Mouse (Mus musculus): ENCODE data around the gene 4930432M17Rik.

4930432M17Rik gene

DNA sequence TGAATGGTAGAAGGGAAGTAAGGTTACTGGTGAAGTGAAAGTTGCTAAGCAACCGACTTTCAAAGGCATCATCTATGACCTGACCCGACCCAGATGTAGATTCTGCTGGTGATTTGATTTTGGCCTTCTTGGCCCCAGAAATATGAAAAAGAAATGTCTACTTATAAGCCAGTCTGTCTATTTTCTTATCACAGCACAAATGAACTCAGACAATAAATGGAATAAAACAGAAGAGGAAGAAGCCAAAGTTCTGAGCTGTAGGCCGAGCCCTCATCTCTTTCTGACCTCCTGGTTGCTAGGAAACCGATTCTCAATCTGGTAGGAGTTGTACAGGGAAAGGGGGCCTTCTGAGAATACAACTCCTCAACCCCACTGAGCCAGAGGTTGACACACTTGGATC, at the start of gene 4930432M17Rik:
Gene 4930432M17Rik (plus strand): TSS at position 301 of the 400 bp plus-strand sequence.
- DNase-seq (ENCODE audit: inconsistent age in 2 of 2, low spot score in 1 of 2) = no peak

DNA sequence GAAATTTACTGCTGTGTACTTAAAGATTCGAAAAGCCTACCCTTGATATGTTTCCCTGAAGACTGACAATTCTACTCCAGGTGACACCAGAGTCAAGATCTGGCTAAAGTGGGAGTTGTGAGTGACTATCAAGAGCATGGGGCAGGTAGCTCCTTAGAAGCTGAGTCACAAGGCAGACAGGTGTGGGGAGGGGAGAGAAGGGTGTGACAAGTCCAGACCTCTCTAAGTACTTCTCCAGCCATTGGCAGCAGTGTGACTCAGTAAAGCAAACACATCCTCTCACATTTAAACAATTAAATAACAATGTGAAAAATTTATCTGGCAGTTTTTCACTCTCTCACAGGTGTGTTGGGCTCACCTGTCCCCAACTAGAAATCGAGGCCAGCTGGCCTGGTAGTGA, 44.9 kb upstream of the 4930432M17Rik start:
- DNase-seq (ENCODE audit: inconsistent age in 2 of 2, low spot score in 1 of 2) = no peak

DNA sequence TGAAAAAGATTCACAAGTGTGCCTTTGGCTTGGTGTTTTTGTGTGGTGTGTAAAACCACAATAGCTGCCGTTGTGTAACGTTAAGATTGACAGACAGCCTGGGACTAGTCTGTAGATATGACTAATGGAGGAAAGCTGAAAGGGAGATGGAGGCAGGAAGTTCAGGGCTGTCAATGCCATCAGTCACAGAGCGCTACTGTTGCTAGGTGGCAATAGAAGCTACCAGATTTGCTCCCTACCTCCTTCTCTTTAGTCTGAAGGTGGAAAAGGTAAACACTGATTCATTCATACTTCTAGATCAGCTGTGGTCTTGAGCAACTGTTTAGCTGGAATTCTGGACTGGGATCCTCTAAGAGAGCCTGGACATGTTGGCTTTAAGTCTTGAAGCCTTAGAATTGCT, 44.3 kb upstream of the 4930432M17Rik start:
- no peak for DNase-seq (ENCODE audit: inconsistent age in 2 of 2, low spot score in 1 of 2)

DNA sequence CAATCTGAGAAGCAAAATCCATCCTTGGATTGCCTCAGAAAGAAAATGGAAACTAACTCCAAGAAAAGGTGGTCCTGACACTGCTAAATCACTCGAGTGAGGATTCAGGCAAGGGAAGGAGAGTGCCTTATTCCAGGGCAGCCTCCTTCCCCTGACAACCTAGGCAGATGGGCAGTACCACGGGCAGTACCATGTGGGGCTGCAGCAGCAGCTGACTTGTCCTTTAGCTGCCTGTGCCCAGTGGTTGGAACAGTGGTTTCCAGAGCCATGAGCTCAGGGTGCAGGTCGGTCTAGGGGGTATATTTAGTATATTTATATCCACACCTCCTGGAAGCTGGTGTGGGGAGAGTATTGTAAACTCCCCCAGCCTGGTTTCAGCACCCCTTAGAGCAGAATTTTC, 42.3 kb upstream of the 4930432M17Rik start:
- no peak for DNase-seq (ENCODE audit: inconsistent age in 2 of 2, low spot score in 1 of 2)

DNA sequence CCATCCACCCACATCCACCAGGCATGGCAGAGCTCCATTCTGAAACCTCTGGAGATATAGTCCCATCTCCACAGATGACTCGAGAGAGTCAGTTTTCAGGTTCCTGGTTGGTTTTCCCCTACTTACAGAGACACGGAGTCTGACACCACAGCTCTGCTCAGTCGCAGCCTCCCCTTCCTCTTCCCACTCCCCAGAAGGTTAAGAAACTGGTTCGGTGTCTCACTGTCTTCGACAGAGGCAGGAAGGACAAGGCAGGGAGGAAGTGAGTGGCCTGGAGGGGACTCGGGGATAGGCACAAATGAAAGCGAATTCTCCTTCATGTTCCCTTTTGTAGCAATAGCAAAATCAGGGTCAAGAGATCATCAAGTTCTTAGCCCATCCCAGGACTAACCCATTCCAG, 39.9 kb upstream of the 4930432M17Rik start:
- DNase-seq (ENCODE audit: inconsistent age in 2 of 2, low spot score in 1 of 2) = no peak

DNA sequence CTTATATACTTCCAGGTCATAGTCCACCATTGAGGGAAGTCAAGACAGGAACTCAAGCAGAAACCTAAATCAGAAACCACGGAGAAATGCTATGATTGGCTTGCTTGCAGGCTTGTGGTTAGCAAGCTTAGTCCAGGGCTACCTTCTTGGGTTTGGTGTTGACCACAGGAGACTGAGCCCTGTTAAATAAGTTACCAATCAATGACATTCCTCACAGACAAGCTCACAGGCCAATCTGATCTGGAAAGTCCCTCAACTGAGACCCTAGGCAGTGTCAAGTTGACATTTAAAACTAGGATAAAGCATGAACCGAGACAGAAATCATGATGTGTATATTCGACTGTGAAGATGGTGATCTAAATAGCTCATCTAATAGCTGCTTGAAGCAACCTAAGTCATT, 35.6 kb upstream of the 4930432M17Rik start:
- no peak for DNase-seq (ENCODE audit: inconsistent age in 2 of 2, low spot score in 1 of 2)

DNA sequence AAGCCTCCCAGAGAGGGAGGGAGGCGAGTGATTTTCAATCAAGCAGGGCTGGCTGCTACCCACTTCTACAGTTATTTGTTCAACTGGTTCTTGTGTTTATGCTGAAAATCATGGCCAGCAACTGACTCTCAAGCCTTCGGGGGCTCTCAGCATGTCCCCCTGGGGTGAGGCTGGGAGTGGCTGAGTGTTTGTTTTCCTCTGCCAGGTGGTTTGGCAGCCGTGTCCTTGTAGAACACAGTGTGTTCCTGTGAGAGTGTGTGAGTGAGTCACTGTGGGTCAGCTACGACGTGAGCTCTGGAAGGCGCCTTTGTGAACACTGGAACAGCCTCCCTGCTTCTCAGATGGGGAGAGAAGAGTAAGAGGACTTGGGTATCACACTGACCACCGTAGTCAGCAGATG, 35.1 kb upstream of the 4930432M17Rik start:
- peak; percentile 73 to 84 for DNase-seq (ENCODE audit: inconsistent age in 2 of 2, low spot score in 1 of 2)

DNA sequence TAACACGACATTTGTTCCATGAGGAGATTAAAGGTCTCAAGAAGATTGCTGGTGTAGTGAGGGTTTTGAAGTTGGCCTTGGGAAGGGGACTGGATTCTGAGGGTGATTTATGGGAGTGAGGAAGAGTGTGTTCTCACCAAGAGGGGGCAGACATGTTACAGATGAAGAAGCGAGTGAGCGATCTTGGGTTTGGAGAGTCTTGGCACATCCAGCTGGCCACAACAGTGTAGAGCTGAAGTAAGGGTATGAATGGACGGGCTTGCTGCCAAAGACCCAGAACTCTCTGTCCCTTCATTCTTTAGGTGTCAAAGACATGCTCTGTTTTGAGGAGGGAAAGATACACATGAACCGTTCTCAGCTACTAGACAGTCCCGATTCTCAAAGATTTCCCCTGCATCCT, 34.2 kb upstream of the 4930432M17Rik start:
- DNase-seq (ENCODE audit: inconsistent age in 2 of 2, low spot score in 1 of 2) = peak; percentile 63 to 78

DNA sequence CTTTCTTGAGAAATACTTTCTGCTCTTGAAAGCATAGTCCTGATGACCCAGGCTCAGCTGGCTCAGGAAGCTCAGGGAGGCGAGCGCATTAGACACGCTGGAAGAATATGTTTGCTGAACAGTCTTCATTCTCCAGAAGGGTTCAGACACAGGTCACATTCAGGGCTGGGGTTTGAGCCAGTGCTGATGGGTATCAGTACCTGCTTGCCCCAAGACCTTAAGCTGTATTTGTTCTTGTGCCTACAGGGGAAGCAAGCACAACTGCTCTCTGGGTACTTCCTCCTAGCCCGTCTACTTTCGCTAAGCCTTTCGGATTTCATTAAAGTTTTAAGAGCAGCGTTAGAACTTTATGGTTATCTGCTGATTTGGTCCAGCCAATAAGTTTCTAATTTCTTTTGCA, 33.8 kb upstream of the 4930432M17Rik start:
- no peak for DNase-seq (ENCODE audit: inconsistent age in 2 of 2, low spot score in 1 of 2)

DNA sequence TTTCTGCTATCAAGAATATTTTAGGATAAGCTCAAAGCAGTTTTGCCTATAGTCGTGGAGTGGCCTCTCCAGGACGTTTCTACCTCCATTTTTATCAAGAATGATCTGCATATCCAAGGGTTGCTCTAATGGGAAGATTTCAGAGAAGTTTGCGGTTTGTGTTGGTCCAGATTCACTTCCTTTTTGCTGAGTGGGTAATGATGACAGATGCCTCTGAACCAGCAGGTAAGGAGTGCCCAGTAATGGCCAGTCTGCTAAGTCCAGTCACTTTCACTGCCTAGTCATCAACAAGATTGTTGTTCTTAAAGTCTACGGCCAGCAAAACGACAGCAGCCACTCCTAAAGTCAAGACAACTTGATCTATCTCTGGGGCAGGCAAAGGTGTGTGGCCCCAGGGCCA, 32.8 kb upstream of the 4930432M17Rik start:
- DNase-seq (ENCODE audit: inconsistent age in 2 of 2, low spot score in 1 of 2) = no peak

DNA sequence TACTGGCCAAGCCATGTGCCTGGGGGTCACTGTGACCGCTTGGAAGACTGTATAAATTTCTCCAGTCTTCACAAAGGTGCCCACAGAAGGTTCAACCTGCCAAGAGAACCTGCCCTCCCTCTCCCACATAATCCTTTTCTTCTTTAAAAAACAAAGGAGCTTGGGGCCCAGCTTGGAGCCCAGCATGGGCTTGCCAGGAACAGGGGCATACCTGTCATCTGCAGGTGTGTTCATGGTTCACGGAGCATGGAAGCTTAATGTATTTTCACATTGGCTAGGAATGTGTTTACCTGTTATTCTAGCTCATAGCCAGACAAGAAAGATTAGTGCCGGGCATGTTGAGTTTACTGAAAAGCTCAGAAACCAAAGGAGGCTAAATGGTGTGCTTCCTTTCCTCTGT, 32.3 kb upstream of the 4930432M17Rik start:
- DNase-seq (ENCODE audit: inconsistent age in 2 of 2, low spot score in 1 of 2) = no peak

DNA sequence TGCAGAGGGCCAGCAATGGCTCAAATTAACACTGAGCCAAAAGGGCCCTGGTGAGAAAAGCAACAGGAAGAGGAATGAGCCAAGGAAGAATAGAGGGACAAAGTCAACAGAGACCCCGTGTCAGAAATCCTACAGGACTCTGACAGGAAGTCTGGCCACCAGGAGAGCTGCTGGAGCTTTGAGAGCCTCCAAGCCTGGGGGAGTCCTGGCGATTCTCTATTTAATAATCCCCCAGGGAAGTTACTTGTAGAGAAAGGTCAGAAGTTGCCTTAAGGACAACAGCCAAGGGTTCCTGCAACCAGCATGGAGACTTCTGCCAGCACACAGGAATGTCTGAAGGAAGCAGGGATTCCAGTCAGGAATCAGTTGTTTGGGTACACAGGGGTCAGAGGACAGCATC, 30.0 kb upstream of the 4930432M17Rik start:
- no peak for DNase-seq (ENCODE audit: inconsistent age in 2 of 2, low spot score in 1 of 2)

DNA sequence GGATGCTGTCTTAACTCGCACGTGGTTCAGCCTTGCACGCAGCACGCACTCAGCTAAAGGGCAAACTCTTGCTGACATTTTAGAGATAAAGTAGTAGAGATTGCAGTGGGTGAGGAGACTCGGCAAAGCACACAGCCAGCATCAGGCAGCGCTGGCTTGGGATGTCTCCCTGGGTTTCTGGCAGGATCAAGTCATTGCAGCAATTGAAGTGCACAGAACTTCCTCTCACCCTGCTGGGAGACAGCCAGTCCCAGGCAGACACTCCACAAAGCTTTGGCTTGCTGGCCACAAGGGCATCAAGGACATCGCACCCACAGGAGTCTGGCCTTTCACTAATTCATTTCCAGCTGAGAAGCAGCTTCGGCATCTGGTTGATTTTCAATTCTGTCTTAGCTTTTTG, 27.3 kb upstream of the 4930432M17Rik start:
- DNase-seq (ENCODE audit: inconsistent age in 2 of 2, low spot score in 1 of 2) = peak; percentile 58 to 77

DNA sequence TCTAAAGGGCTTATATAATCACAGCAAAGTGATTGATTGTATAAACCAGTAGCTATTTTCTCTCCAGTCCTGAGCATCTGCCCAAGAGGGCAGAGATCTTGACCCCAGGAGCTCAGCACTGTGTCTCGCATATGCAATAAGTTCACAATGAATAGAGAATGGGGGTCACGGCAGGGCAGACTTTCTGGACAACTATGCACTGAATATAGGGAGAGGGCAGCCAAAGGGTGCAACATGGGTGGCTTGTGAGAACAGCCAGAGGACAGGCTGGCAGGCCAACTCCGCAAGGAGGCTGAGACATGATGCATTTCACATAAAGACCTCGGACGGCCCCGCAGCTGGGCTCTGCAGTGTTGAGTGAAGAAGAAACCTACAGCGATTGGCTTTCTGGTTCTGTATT, 25.1 kb upstream of the 4930432M17Rik start:
- peak in 1 of 2 experiments; percentile 53 for DNase-seq (ENCODE audit: inconsistent age in 2 of 2, low spot score in 1 of 2)

DNA sequence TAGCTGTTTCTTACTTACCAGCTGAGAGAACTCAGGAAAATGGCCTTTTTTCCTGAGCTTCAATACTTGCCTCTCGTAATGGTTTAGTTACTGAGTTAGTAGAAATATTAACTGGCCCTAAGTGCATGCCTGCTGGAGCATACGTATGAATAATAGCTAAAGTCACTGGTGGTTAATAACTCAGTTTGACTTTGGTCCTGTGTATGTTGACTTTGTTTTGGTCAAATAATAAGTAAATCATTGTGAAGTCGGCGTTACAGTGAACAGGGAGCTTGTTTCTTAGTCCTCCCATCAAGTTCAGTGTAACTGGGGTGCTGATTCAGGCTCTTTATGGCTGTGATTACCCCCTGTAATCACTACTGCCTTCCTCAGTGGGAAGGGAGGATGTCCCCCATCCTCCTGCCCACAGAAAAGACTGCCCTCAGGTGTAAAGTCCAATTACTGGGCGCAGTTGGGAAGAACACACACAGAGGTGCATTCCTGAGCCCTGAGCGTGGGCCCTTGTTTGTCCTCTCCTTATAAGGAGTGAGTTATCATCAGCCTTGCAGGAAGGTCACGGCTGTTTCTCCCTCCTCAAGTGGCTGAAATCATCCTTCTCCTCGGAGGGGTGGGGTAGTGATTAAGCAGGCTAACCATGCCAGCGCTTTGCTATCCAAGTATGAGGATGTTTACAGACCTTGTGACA, 24.1 kb upstream of the 4930432M17Rik start:
- peak; percentile 32 to 59 for DNase-seq (ENCODE audit: inconsistent age in 2 of 2, low spot score in 1 of 2)

DNA sequence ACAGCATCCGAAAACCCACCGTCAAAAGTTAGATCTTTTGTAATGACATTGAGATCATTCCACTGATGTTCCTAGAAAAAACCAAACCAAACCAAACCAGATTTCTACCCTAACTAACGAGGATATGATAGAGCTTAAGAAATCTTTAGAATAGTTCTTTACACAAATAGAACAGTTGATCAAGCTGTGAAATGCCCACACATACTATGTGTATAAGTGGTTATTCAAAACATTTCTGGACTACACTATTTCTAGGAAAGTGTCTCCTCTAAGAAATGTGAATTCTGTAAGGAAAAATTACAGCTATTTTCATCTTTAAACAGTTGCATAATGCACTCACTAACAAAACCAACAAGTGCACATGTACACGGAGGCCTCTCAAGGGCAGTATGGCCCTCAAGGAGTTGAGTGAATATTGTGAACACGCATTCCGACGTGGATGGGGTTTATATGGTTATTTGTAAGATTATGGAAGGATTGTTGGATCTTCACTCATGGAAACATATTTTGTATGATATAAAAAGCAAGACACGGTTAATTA, 22.3 kb upstream of the 4930432M17Rik start:
- DNase-seq (ENCODE audit: inconsistent age in 2 of 2, low spot score in 1 of 2) = no peak

DNA sequence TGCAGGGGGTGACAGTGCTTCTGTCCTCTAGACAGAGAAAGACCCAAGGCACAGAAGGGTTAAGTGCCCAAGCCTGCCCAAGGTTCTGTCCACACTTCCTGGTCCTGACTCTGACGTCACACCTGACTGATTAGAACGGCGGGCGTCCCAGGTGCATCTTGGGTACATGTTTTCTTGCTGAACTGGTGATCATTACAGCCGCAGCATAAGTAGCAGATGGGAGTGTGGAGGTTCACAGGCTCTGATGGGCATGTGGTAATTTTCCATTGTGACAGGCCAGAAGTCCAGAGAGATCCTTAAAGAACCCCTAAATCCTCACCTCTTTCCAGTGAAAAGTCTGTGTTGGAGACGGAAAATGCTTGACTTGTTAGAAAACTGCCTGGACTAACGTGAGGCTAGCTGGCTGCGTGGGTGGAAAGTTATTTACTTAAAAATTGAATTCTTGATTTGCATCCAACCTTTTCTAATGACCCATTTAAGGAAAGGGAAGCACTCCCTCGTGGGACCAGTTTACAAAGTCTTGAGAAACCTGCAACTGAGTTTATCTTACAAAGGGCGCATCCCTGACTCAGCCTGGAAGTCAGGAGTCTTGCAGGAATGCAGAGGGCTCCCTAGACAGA, 20.4 kb upstream of the 4930432M17Rik start:
- DNase-seq (ENCODE audit: inconsistent age in 2 of 2, low spot score in 1 of 2) = peak in 1 of 2 experiments; percentile 56

DNA sequence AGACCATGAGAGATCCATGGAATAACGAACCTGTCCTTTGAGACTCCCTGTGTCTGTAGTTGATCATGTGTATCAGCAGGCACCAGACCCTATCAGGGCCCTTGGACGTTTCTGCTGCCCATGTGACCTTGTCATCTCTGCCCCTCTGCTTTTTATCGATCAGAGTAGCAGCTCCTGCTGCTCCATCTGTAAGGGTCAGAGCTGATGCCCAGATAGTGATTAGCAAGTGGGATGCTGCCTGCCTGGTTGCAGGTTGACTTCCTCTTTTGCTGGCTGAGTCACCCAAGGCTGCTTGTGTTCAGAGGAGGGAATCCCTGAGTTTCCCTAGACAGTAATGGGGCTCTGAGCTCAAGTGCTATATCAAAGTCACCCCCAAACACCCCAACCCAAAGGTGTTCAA, 18.9 kb upstream of the 4930432M17Rik start:
- no peak for DNase-seq (ENCODE audit: inconsistent age in 2 of 2, low spot score in 1 of 2)

DNA sequence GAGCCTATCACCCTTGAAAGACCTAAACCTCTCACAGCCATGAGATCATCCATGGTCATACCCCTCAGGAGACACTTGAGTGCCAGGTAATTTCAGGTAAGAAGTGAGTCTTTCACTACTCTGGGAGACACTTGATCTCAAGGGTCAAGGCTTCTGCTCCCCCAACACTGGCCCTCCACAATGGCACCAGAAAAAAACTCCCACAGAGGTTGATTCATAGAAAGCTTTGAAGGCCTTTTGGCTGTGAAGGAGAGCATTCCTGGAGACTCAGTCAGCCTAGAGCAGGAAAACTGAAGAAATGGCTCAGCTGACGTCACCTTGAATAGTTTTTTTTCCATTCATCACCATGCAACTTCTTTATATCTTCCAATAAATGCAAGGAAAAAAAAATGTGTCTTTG, 18.4 kb upstream of the 4930432M17Rik start:
- peak; percentile 42 to 84 for DNase-seq (ENCODE audit: inconsistent age in 2 of 2, low spot score in 1 of 2)

DNA sequence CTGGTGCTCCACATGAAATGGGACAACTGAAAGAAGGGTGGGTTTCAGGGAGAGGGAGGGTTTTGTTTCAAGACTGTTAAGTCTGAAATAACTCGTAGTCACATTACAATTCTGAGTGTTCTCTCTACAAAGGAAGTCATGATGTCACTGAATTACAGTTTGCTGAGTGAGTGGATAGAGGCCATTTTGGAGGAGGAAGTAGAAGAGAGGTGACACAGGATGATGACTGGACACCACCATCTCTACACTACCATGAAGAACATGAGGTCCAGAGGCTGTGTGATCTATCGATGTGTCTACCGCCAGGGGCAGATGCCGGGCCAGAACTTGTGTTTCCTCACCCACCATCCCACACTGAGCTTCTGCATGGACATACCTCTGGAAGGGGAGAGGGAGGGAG, 13.6 kb upstream of the 4930432M17Rik start:
- DNase-seq (ENCODE audit: inconsistent age in 2 of 2, low spot score in 1 of 2) = no peak

DNA sequence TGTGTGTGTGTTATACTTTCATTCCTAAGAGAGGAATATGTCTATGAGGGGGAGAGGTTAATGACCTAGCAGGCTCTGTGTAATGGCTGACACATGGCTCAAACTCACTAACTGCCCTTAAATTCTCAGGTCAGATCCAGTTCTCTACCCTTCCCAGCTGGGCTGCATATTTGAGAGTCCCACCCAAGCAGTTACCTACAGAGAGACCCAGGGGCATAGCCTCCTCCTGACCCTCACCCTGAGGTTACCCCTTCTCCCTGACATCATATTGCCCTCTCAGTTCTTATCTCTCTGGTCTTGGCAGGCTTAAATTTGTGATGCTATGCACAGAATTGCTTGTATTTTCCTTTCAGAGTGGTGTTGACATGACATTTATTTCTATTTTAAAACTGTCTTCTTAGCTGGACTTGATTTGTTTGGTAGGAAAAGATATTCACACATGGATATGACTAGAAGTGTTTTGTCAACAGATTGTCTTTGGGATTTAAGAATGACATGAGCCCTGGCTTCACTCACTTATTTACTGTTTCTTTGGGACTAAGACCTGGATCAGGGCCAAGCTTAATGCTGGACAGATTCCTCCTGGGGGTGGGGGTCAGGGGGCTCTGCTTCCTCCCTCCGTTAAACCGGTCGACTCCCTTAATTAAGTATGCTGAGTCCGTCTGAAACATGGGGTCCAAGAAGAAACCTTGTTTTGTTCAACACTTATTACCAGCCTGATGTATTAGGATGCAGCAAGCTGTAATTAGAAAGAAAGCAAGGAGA, 7.7 kb upstream of the 4930432M17Rik start:
- DNase-seq (ENCODE audit: inconsistent age in 2 of 2, low spot score in 1 of 2) = no peak

DNA sequence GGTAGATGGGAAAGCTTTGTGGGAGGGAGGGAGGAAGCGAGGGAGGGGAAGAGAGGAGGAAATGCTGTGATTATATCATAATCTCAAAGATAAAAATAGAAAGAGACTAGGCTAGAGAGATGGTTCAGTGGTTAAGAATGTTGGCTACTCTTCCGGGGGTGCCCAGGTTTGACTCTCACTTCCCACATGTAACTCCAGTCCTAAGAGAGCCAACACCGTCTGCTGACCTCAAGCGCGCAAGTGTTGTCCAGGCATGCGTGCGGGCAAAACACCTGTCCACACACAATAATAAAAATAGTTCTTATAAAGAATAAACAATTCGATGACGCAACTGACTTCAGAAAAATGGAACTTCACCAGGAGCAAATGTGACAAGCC, 7.1 kb upstream of the 4930432M17Rik start:
- DNase-seq (ENCODE audit: inconsistent age in 2 of 2, low spot score in 1 of 2) = no peak
